Mouse (Mus musculus): ENCODE data around the gene Miip.

DNA sequence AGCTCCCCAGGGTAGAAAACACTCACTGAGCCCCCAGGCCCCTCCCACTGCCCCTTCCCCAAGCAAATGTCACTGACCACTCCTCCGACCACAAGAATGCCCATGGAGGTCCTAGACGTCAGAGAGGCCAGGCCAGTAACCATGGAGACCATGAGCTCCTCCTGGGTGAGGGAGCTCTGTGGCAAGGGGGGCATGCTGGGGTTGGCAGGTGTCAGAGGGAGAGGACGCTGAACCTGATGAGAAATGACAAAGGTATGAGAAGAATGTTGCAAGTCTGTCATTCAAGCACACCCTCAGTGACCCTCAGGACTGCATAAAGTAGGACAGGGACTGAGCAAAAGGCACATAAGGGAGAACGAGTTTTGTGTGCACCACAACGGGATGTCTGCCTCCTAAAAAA, 11.2 kb upstream of the Miip start:
- no peak for TF ChIP-seq CTCF (IDR thresholded peaks at IDR 0.05; ENCODE audit: low read depth)
- TF ChIP-seq EP300 (optimal IDR thresholded peaks at IDR 0.05): no peak

All from stomach, postnatal 0 days (tissue).